Mouse (Mus musculus) E14TG2a.4 (cell line): ENCODE measurements at regions not wholly inside any gene's neighbourhood (a gene's known extent, or its start where the extent isn't known, plus 50 kb on each side); places are given as distances from the start of the nearest gene placed in this dataset.

ENCODE experiments used
- CTCF ChIP-seq: conservative IDR thresholded peaks from 2 replicates; pipeline ENCODE4 v1.5.1; 2014; ENCODE audit warnings: low read length
- NANOG ChIP-seq: IDR thresholded peaks from 2 replicates; pipeline ENCODE4 v1.6.1; 2014; ENCODE audit warnings: borderline replicate concordance, low read length, mixed read lengths
- POU5F1 ChIP-seq: IDR thresholded peaks from 2 replicates; pipeline ENCODE4 v1.6.1; 2014; ENCODE audit warnings: low read length, borderline replicate concordance

DNA sequence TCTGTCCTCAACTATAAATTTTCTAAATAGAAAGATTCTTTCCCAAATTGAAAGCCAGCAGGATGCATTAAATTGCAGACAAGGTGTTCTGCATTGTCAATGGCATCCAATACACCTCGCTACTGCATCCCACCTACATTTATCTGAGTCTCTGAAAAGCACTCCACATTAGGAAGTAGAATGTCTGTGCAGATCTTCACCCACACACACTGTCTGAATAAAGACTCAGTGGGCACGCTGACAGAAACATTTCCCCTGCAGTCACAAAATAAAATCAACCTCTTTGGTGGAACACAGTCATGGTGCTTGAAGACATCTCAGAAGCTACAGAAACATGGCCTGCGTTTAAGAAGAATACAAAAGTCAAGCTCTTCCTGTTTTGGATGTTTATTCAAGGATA lies 449.0 kb downstream of the Tmem135 start:
- no peak for TF ChIP-seq CTCF
- no peak for TF ChIP-seq NANOG
- TF ChIP-seq POU5F1: no peak
